Mouse (Mus musculus) limb, embryonic 14.5 days (tissue): ENCODE measurements around the gene Aqp8. TPM values are rescaled to one million over a fixed set of nuclear protein-coding genes. Genes with fewer than 3 reads are reported as not detected.

Experiments
- ATAC-seq: fragments of 200-750 bp; cut with Nextera tagmentation; 2 replicates; pipeline ENCODE4 v1.8.0; 2017; ENCODE audit warnings: low read depth, moderate number of reproducible peaks, moderate TSS enrichment; ENCODE audit not compliant: low FRiP score
- DNase-seq: peaks from one replicate; pipeline ENCODE4 v3.0.0-alpha.2; 2015; ENCODE audit warnings: low spot score
- H3K27ac ChIP-seq: fragments of 300-500 bp; sonication (generic); replicated peaks from 2 replicates; pipeline ENCODE4 v1.5.1; 2014; ENCODE audit warnings: low read depth, mild to moderate bottlenecking, low read length, moderate library complexity, mixed read lengths
- H3K27me3 ChIP-seq: fragments of 300-500 bp; sonication (generic); 2 replicates; pipeline ENCODE4 v1.6.1; 2014; ENCODE audit warnings: low read length, mixed read lengths; ENCODE audit not compliant: control insufficient read depth, insufficient read depth
- H3K36me3 ChIP-seq: fragments of 300-500 bp; sonication (generic); 2 replicates; pipeline ENCODE4 v1.6.1; 2014; ENCODE audit warnings: mild to moderate bottlenecking, low read length, moderate library complexity, mixed read lengths; ENCODE audit not compliant: control insufficient read depth, insufficient read depth
- H3K4me1 ChIP-seq: fragments of 300-500 bp; sonication (generic); 2 replicates; pipeline ENCODE4 v1.6.1; 2014; ENCODE audit warnings: antibody characterized with exemption, low read length, mixed read lengths; ENCODE audit not compliant: control insufficient read depth, insufficient read depth
- H3K4me2 ChIP-seq: fragments of 300-500 bp; sonication (generic); replicated peaks from 2 replicates; pipeline ENCODE4 v1.6.1; 2014; ENCODE audit warnings: low read depth, mild to moderate bottlenecking, low read length, moderate library complexity; ENCODE audit not compliant: severe bottlenecking
- H3K4me3 ChIP-seq: fragments of 300-500 bp; sonication (generic); replicated peaks from 2 replicates; pipeline ENCODE4 v1.5.1; 2014; ENCODE audit warnings: low read length
- H3K9ac ChIP-seq: fragments of 300-500 bp; sonication (generic); 2 replicates; pipeline ENCODE4 v1.6.1; 2014; ENCODE audit warnings: mild to moderate bottlenecking, low read depth, low read length, moderate library complexity; ENCODE audit not compliant: severe bottlenecking
- H3K9me3 ChIP-seq: fragments of 300-500 bp; sonication (generic); 2 replicates; pipeline ENCODE4 v1.6.1; 2016; ENCODE audit warnings: low read length; ENCODE audit not compliant: control insufficient read depth
- POLR2A ChIP-seq: fragments of 200-500 bp; IDR thresholded peaks from 2 replicates; pipeline ENCODE4 v1.8.0; 2012; ENCODE audit warnings: inconsistent platforms, mild to moderate bottlenecking, moderate library complexity, borderline replicate concordance; ENCODE audit not compliant: insufficient read depth, insufficient read length; ENCODE audit errors: extremely low read depth
- WGBS: fragments of 180-500 bp; shearing (Covaris S2); extraction: QIAGEN DNeasy Blood & Tissue Kit; methylation state at CpG from one replicate; pipeline ENCODE4 v1.1.7; 2014; 5-methylcytosine and 5-hydroxymethylcytosine counted together
- polyA plus RNA-seq, 2 experiments: library from polyadenylated mRNA; depleted of rRNA in 1 of 2; stranded (reverse) in 1 of 2; unstranded in 1 of 2; fragments of >200 nt; fragmentation: Nextera tagmentation in 1 of 2; extraction: Ambion mirVana in 1 of 2; gene quantifications; 2 replicates each; pipeline versions ENCODE4 v1.2.1 to v1.2.3; 2012 to 2014

The Aqp8 gene
- polyA plus RNA-seq, 2 experiments, result 0.15 TPM; not detected in 1

DNA sequence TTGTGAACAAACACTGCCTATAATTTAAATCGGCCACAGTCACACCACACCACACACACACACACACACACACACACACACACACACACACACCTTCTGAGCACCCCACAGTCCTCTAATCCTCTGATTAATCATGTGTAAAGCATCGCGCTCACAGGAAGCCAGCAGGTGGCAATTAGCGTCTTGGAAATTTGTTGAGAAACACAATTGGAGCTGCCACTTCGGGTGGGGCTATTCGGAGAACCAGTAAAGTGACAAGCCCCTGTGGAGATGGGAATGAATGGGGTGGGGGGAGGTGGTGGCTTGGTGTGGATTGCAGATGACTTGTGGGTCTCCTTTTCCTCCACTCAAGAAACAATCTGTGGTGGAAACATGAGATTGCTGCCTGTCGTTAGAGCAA lies 45.9 kb downstream of the Aqp8 start:
- H3K9ac ChIP-seq, result no peak overlapping the region
- ATAC-seq (no peak; the same call in 1 of the 2 replicates), DNase-seq (no peak)
- no peaks in the 10 kb centered on the region for H3K36me3 ChIP-seq
- H3K4me3 ChIP-seq, result no peak overlapping the region
- 62% methylated on average over 7 of the region's 7 CpGs for WGBS
- no peak overlapping the region for H3K27ac ChIP-seq
- TF ChIP-seq POLR2A, result no peak
- no peaks in the 10 kb centered on the region for H3K4me1 ChIP-seq
- no peaks in the 10 kb centered on the region for H3K27me3 ChIP-seq
- 0 out of 2 replicates have a peak, but pooled peaks cover 6% of the 10 kb centered on the region for H3K9me3 ChIP-seq
- no peak overlapping the region for H3K4me2 ChIP-seq

Other genes with a start within 250 kb of the Aqp8 start
- gene Slc5a11, start 247.5 kb upstream of the Aqp8 start, polyA plus RNA-seq (2012; rRNA removed), result 0.22 and 0.26 TPM in 2 replicates
- gene Slc5a11, start 247.5 kb upstream of the Aqp8 start, polyA plus RNA-seq (2014; fragmentation: Nextera tagmentation; extraction: Ambion mirVana), result 0.08 TPM in 1 of 2 replicates, not detected in the other
- 35.2 and 36.0 TPM in 2 replicates for gene Lcmt1, start 92.5 kb upstream of the Aqp8 start, polyA plus RNA-seq (2012; rRNA removed)
- 44.2 and 50.0 TPM in 2 replicates for gene Lcmt1, start 92.5 kb upstream of the Aqp8 start, polyA plus RNA-seq (2014; fragmentation: Nextera tagmentation; extraction: Ambion mirVana)
- 39.5 and 42.9 TPM in 2 replicates for gene Arhgap17, start 92.4 kb upstream of the Aqp8 start, polyA plus RNA-seq (2012; rRNA removed)
- 23.5 and 26.1 TPM in 2 replicates for gene Arhgap17, start 92.4 kb upstream of the Aqp8 start, polyA plus RNA-seq (2014; fragmentation: Nextera tagmentation; extraction: Ambion mirVana)
- gene Zkscan2, start 38.2 kb downstream of the Aqp8 start, polyA plus RNA-seq (2012; rRNA removed), result 5.6 and 6.0 TPM in 2 replicates
- gene Zkscan2, start 38.2 kb downstream of the Aqp8 start, polyA plus RNA-seq (2014; fragmentation: Nextera tagmentation; extraction: Ambion mirVana), result 3.4 and 3.7 TPM in 2 replicates